Mouse (Mus musculus) bone marrow, adult 2 months (tissue): ENCODE results near the gene Ankrd54.

ENCODE experiments used
- CTCF ChIP-seq: fragments of 200-500 bp; IDR thresholded peaks from 2 replicates; pipeline ENCODE4 v1.5.1; 2011; ENCODE audit warnings: low read length, control low read depth; ENCODE audit not compliant: control insufficient read depth, insufficient read depth
- POLR2A ChIP-seq: fragments of 200-500 bp; IDR thresholded peaks from 2 replicates; pipeline ENCODE4 v1.6.1; 2011; ENCODE audit warnings: low read depth, mild to moderate bottlenecking, control low read depth, low read length, borderline replicate concordance; ENCODE audit not compliant: control insufficient read depth

GRCm38 (mm10) chr15:79071117-79072039 is 8.7 kb upstream of the Ankrd54 start:
- peak; percentile 57 for TF ChIP-seq CTCF
- no peak for TF ChIP-seq POLR2A
